ENCODE assay signal across 8 mouse cellular contexts in the genomic region with DNA sequence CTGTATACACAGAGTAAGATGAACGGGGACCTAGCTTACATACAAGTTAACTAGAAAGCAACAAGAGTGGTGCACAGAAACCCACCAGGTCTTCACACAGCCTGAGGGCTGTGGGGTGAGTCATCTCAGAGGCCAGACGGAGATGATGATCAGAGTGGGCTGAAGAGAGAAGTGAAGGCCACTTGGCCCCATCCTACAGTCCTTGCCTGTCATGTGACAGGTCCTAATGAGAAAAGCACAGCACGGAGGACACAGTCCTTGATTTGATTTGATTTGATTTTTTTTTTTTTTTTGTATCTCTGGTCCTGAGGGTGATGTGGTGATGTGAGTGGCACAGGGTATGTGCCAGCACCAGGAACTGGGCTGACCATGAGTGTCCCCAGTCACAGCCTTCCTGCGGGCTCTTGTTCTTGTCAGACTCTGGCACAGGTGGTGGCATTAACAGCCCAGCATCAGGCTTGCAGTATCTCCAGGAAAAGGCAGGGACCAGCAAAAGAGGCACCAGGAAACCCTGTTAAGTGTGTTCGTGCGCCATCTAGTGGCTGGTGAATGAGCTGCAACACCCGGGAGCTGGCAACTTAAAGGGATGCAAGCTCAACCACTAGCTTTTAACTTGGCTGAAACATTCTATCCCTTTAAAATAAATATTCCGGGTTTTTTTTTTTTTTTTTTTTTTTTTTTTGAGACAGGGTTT. TPM values are rescaled to one million over a fixed set of nuclear protein-coding genes. Genes with fewer than 3 reads are reported as not detected.
DNase-seq lines count a peak whose midpoint lies in the region; ATAC-seq lines count a peak whose summit lies in the region.

No protein-coding gene starts in this region.

- no peak overlapping the region for H3K4me2 ChIP-seq in forebrain, embryonic 15.5 days (replicated peaks)
- no peak overlapping the region for H3K4me2 ChIP-seq in hindbrain, embryonic 11.5 days (replicated peaks; ENCODE audit: low read depth, low read length)

- H3K27me3 ChIP-seq in forebrain, embryonic 15.5 days: no peaks in the 10 kb centered on the region
- H3K27me3 ChIP-seq in hindbrain, embryonic 11.5 days (ENCODE audit: control insufficient read depth, insufficient read depth, low read length): no peaks in the 10 kb centered on the region

- no peak overlapping the region for H3K4me3 ChIP-seq in forebrain, embryonic 15.5 days
- H3K4me3 ChIP-seq in hindbrain, embryonic 11.5 days (ENCODE audit: low read depth, low read length): no peak overlapping the region

- no peak overlapping the region for H3K9ac ChIP-seq in forebrain, embryonic 15.5 days (replicated peaks)
- no peak overlapping the region for H3K9ac ChIP-seq in hindbrain, embryonic 11.5 days (ENCODE audit: low read depth, low read length)

- H3K36me3 ChIP-seq in forebrain, embryonic 15.5 days: peaks cover 58% of the 10 kb centered on the region
- 0 out of 2 replicates have a peak, but pooled peaks cover 5% of the 10 kb centered on the region for H3K36me3 ChIP-seq in hindbrain, embryonic 11.5 days (ENCODE audit: control insufficient read depth, insufficient read depth, low read length)

- 40% methylated on average over 8 of the region's 8 CpGs for WGBS in forebrain, embryonic 15.5 days
- 38% methylated on average over 8 of the region's 8 CpGs for whole genome bisulfite sequencing in hindbrain, embryonic 11.5 days

- no peaks in the 10 kb centered on the region for H3K4me1 ChIP-seq in forebrain, embryonic 15.5 days
- no peaks in the 10 kb centered on the region for H3K4me1 ChIP-seq in hindbrain, embryonic 11.5 days (replicated peaks; ENCODE audit: control insufficient read depth, insufficient read depth, low read length)

- no peaks in the 10 kb centered on the region for H3K9me3 ChIP-seq in forebrain, embryonic 15.5 days
- no peaks in the 10 kb centered on the region for H3K9me3 ChIP-seq in hindbrain, embryonic 11.5 days (ENCODE audit: control insufficient read depth, low read length)

- H3K27ac ChIP-seq in forebrain, embryonic 15.5 days (replicated peaks): no peak overlapping the region
- no peak overlapping the region for H3K27ac ChIP-seq in hindbrain, embryonic 11.5 days (ENCODE audit: low read depth, low read length)

- ATAC-seq in cerebellum, adult (ENCODE audit: insufficient number of reproducible peaks, low FRiP score, low TSS enrichment): peak; percentile 57; the same call in 1 of the 2 replicates
- peak; percentile 41; the same call in 1 of the 2 replicates for ATAC-seq in forebrain, embryonic 15.5 days (replicated peaks)
- ATAC-seq in hindbrain, embryonic 11.5 days (ENCODE audit: low FRiP score): no peak
- ATAC-seq in megakaryocyte, adult 5-6 weeks (ENCODE audit: poor library complexity, severe bottlenecking): peak; percentile 89

- peak; percentile 85 for DNase-seq in Muller cell, postnatal 12 days (ENCODE audit: inconsistent ontology term)
- peak; percentile 94 for DNase-seq in hindbrain, embryonic 11.5 days (ENCODE audit: low spot score)
- peak; percentile 93 to 94 for DNase-seq in layer of hippocampus, postnatal 14 days (ENCODE audit: low spot score in 2 of 2)
- DNase-seq in right cerebral cortex, postnatal 25 days: peak; percentile 86
- peak; percentile 86 to 90 for DNase-seq in urinary bladder, postnatal 36 days (ENCODE audit: low spot score in 2 of 2)

RNA-seq across cellular contexts. Expression of gene Txn2, which starts 11.8 kb away (rescaled TPM):
- 230 and 238 TPM in 2 replicates for polyA plus RNA-seq in forebrain, embryonic 15.5 days (2015; fragmentation: Nextera tagmentation; extraction: Ambion mirVana)
- 251 and 253 TPM in 2 replicates for polyA plus RNA-seq in hindbrain, embryonic 11.5 days (2014; fragmentation: Nextera tagmentation; extraction: Ambion mirVana)
- total RNA-seq in layer of hippocampus, postnatal 14 days (2021): 100 to 1,000 TPM; 106 to 116 TPM
- total RNA-seq in megakaryocyte, adult 5-6 weeks (2015): 162 and 187 TPM in 2 replicates
- 23.2 and 39.4 TPM in 2 replicates for total RNA-seq in megakaryocyte, adult 5-6 weeks (2017)

RNA-seq across cellular contexts. Expression of gene Foxred2, which starts 39.5 kb away (rescaled TPM):
- polyA plus RNA-seq in forebrain, embryonic 15.5 days (2015; fragmentation: Nextera tagmentation; extraction: Ambion mirVana): 13.8 and 14.5 TPM in 2 replicates
- polyA plus RNA-seq in hindbrain, embryonic 11.5 days (2014; fragmentation: Nextera tagmentation; extraction: Ambion mirVana): 4.4 and 4.6 TPM in 2 replicates
- 10 to 100 TPM; 10.5 to 11.6 TPM for total RNA-seq in layer of hippocampus, postnatal 14 days (2021)
- total RNA-seq in megakaryocyte, adult 5-6 weeks (2015): 30.7 and 38.2 TPM in 2 replicates
- total RNA-seq in megakaryocyte, adult 5-6 weeks (2017): 30.2 and 31.5 TPM in 2 replicates

RNA-seq across cellular contexts. Expression of gene Eif3d, which starts 53.6 kb away (rescaled TPM):
- polyA plus RNA-seq in forebrain, embryonic 15.5 days (2015; fragmentation: Nextera tagmentation; extraction: Ambion mirVana): 186 and 199 TPM in 2 replicates
- 246 and 250 TPM in 2 replicates for polyA plus RNA-seq in hindbrain, embryonic 11.5 days (2014; fragmentation: Nextera tagmentation; extraction: Ambion mirVana)
- 100 to 1,000 TPM in 1 of 2 experiments, 10 to 100 TPM in 1; 99.5 to 100 TPM for total RNA-seq in layer of hippocampus, postnatal 14 days (2021)
- 106 and 126 TPM in 2 replicates for total RNA-seq in megakaryocyte, adult 5-6 weeks (2015)
- 135 and 144 TPM in 2 replicates for total RNA-seq in megakaryocyte, adult 5-6 weeks (2017)
